Mouse (Mus musculus) CD4-positive, CD25-positive, alpha-beta regulatory T cell, adult 9 weeks (primary cell): ENCODE results near the gene Iars. TPM values are rescaled to one million over a fixed set of nuclear protein-coding genes. Genes with fewer than 3 reads are reported as not detected.

Source experiments
- polyA plus RNA-seq: library from polyadenylated mRNA; unstranded; fragments of 100-300 nt; shearing (Covaris generic); gene quantifications from one replicate; pipeline ENCODE4 v1.2.1, GENCODE M21; 2017

Gene Iars
- 65.4 TPM for polyA plus RNA-seq

DNA sequence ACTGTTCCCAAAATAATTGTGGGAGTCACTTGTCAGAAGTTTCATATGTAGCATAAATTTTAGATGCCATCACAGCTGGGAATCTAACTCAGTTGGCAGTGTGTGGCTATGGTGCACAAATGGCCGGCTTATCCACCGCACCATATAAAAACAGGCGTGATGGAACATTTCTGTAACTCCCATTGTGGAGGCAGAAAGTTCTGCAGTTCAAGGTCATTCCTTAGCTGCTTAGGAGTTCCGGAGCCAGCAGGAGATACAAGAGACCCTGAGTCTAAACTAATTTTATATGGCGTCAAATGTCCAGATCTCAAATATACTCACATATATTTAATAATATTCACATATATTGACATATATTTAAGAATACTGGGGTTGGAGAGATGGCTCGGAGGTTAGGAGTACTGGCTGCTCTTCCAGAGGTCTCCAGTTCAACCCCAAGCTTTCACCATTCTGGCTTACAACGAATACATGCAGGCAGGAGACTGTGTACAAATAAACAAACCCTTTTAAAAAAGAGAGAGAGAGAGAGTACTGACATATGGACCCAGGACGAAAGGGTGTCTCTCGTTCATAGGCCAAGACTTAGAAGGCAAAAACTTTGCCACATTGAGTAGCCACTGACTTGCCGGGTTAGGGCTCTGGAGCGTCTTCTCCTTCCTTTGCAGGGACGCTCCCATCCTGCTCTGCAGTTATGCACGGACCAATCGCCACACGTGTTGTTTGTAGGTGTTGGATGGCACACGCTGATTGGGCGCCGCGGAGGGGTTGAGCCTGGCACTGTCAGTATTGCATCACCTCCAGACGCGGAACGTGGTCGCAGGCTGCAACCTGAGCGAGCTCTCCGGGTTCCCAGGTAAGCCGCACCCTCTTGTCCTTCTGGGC is at the start of gene Iars:
TSS of gene Iars (plus strand) at position 750 of the 882 bp plus-strand sequence.

DNA sequence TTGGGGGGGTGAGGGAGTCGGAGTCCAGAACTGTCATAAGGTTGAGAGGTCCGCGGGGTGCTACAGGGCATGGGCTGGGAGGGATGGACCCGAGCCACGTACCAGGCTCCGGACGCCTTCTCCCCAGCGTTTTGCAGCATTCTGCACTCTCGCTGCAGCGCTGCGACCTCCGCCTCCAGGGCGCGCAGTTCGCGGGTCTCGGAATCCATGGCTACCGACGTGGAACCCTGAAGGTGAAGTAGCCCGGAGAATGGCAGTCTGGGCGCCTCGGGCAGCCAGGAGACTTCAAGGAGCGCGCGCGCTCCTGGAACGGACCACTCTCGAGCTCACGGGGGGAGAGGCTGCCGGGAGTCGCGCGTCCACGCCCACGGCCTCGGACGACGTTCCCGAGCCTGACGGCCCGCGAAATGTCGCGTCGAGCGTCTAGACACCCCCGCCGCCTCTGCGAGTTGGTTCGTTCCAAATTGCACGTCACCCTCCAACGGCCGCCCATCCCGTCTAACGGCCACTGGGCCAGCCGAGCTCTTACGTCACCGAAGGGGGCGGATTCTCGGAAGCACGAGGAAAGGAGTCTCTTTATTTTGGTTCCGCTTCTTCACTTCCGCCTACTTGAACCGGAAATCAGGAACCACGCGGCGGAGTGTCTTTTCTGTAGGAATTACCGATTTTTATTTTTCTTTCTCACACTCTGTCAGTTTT is 29.3 kb upstream of the Iars start, which contains the start of the genes Cenpp and Nol8:
TSS of gene Cenpp (minus strand) at position 305 of the 699 bp plus-strand sequence.
TSS of gene Nol8 (plus strand) at position 598 of the 699 bp plus-strand sequence.

Other genes with a start within 250 kb of the Iars start
- gene Tes3-ps, start 188.8 kb upstream of the Iars start, polyA plus RNA-seq: 4.7 TPM
- 0.11 TPM for gene Ecm2, start 177.3 kb upstream of the Iars start, polyA plus RNA-seq
- gene Aspn, start 137.7 kb upstream of the Iars start, polyA plus RNA-seq: not detected
- 0.12 TPM for gene Omd, start 99.6 kb upstream of the Iars start, polyA plus RNA-seq
- gene Ogn, start 74.1 kb upstream of the Iars start, polyA plus RNA-seq: 0.29 TPM
- gene Cenpp, start 29.3 kb upstream of the Iars start, polyA plus RNA-seq: 1.9 TPM
- 57.6 TPM for gene Nol8, start 29.0 kb upstream of the Iars start, polyA plus RNA-seq
- gene Gm30302, start 116.9 kb downstream of the Iars start, polyA plus RNA-seq: not detected